In the genomic region with DNA sequence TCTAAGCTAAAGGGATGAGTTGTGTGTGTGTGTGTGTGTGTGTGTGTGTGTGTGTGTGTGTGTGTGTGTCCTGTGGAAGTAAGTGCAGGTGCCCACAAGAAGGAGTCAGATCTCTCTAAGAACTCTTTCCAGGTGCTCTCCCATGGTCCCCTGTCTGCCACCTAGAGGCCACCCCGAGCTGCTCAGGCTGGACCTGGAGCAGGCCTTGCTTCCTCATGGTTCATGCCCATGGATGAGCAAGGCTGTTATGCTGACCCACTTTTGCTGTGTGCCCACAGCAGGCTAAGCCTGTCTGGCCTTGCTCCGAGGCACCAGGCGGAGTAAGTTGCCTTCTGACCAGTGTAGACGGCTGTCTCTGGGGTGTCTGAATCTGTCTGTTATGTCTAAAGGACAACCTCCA, we compare ENCODE assay signal across 8 mouse cellular contexts.
A peak's percentile ranks its signal among the peaks of the same experiment; 100 is the strongest.
DNase-seq lines count a peak whose midpoint lies in the region; ATAC-seq and TF ChIP-seq lines count a peak whose summit lies in the region.

No protein-coding gene starts in this region.

- H3K27me3 ChIP-seq in heart, postnatal 0 days (ENCODE audit: control insufficient read depth, insufficient read depth, low read length): no peaks in the 10 kb centered on the region
- no peaks in the 10 kb centered on the region for H3K27me3 ChIP-seq in stomach, embryonic 16.5 days (ENCODE audit: control insufficient read depth, insufficient read depth, low read length)
- no peaks in the 10 kb centered on the region for H3K27me3 ChIP-seq in hindbrain, embryonic 13.5 days

- H3K27ac ChIP-seq in heart, postnatal 0 days (ENCODE audit: low read depth): no peak overlapping the region
- no peak overlapping the region for H3K27ac ChIP-seq in bone marrow, adult 2 months (ENCODE audit: control insufficient read depth, insufficient read depth, low read depth, low read length, poor library complexity)
- H3K27ac ChIP-seq in stomach, embryonic 16.5 days (ENCODE audit: low read length): no peak overlapping the region
- H3K27ac ChIP-seq in hindbrain, embryonic 13.5 days: no peak overlapping the region

- TF ChIP-seq EP300 in heart, postnatal 0 days (IDR thresholded peaks at IDR 0.05; ENCODE audit: low read depth): no peak

- no peak for TF ChIP-seq POLR2A in bone marrow, adult 2 months (IDR thresholded peaks at IDR 0.05; ENCODE audit: borderline replicate concordance, control insufficient read depth, low read depth, low read length)

- no peaks in the 10 kb centered on the region for H3K4me1 ChIP-seq in heart, postnatal 0 days (ENCODE audit: control insufficient read depth, insufficient read depth)
- no peaks in the 10 kb centered on the region for H3K4me1 ChIP-seq in bone marrow, adult 2 months (ENCODE audit: control insufficient read depth, insufficient read depth, low read length)
- H3K4me1 ChIP-seq in stomach, embryonic 16.5 days (ENCODE audit: control insufficient read depth, insufficient read depth, low read length): no peaks in the 10 kb centered on the region
- H3K4me1 ChIP-seq in hindbrain, embryonic 13.5 days (replicated peaks): peaks cover 6% of the 10 kb centered on the region; the same call in 1 of the 2 replicates

- H3K36me3 ChIP-seq in heart, postnatal 0 days (replicated peaks; ENCODE audit: control insufficient read depth, insufficient read depth, low read length): no peaks in the 10 kb centered on the region
- no peaks in the 10 kb centered on the region for H3K36me3 ChIP-seq in stomach, embryonic 16.5 days (ENCODE audit: control insufficient read depth, insufficient read depth, low read length)
- no peaks in the 10 kb centered on the region for H3K36me3 ChIP-seq in hindbrain, embryonic 13.5 days

- no peak overlapping the region for H3K4me3 ChIP-seq in heart, postnatal 0 days (ENCODE audit: low read depth, low read length)
- H3K4me3 ChIP-seq in bone marrow, adult 2 months (replicated peaks; ENCODE audit: control insufficient read depth, low read depth, low read length): no peak overlapping the region
- H3K4me3 ChIP-seq in stomach, embryonic 16.5 days (replicated peaks; ENCODE audit: low read length): no peak overlapping the region
- no peak overlapping the region for H3K4me3 ChIP-seq in hindbrain, embryonic 13.5 days

- no peak for DNase-seq in heart, postnatal 0 days (ENCODE audit: low spot score)
- DNase-seq in heart, adult 11 months: no peak
- peak; percentile 27 for DNase-seq in A20 (ENCODE audit: low read depth, low spot score)
- DNase-seq in kidney, adult 9 months: peak; percentile 51
- no peak for DNase-seq in frontal cortex, postnatal 14 days (ENCODE audit: low spot score in 2 of 2)

- 0 out of 2 replicates have a peak, but pooled peaks cover 5% of the 10 kb centered on the region for H3K9me3 ChIP-seq in heart, postnatal 0 days (replicated peaks; ENCODE audit: control insufficient read depth, low read length)
- H3K9me3 ChIP-seq in stomach, embryonic 16.5 days (replicated peaks; ENCODE audit: control insufficient read depth, low read length): no peaks in the 10 kb centered on the region
- H3K9me3 ChIP-seq in hindbrain, embryonic 13.5 days: no peaks in the 10 kb centered on the region

- H3K4me2 ChIP-seq in heart, postnatal 0 days (ENCODE audit: low read depth, low read length): no peak overlapping the region
- no peak overlapping the region for H3K4me2 ChIP-seq in stomach, embryonic 16.5 days (ENCODE audit: low read depth, low read length)
- no peak overlapping the region for H3K4me2 ChIP-seq in hindbrain, embryonic 13.5 days

- H3K9ac ChIP-seq in heart, postnatal 0 days (replicated peaks; ENCODE audit: low read depth, low read length): no peak overlapping the region
- no peak overlapping the region for H3K9ac ChIP-seq in stomach, embryonic 16.5 days (ENCODE audit: low read length)
- no peak overlapping the region for H3K9ac ChIP-seq in hindbrain, embryonic 13.5 days

- peak; percentile 49 for TF ChIP-seq CTCF in heart, postnatal 0 days (IDR thresholded peaks at IDR 0.05; ENCODE audit: low read depth)
- peak; percentile 33; the same call in 1 of the 2 replicates for TF ChIP-seq CTCF in bone marrow, adult 2 months (IDR thresholded peaks at IDR 0.05; ENCODE audit: control insufficient read depth, insufficient read depth, low read length)

- 79% methylated on average over 4 of the region's 4 CpGs for WGBS in heart, postnatal 0 days
- WGBS in bone marrow, adult 2 months: 71% methylated on average over 4 of the region's 4 CpGs
- WGBS in stomach, embryonic 16.5 days: 70% methylated on average over 4 of the region's 4 CpGs
- 86% methylated on average over 4 of the region's 4 CpGs for WGBS in hindbrain, embryonic 13.5 days

- no peak; the same call in 1 of the 2 replicates for ATAC-seq in heart, postnatal 0 days (ENCODE audit: insufficient read depth, low read depth)
- peak; percentile 25; the same call in 1 of the 2 replicates for ATAC-seq in stomach, embryonic 16.5 days (ENCODE audit: insufficient read depth, low FRiP score)
- no peak for ATAC-seq in hindbrain, embryonic 13.5 days (ENCODE audit: low FRiP score)

Comparison
In these comparisons a context has a peak if more than half of its experiments do, and no peak if none do; other contexts are left out.
1. DNase-seq: peak in A20 (single experiment) and kidney, adult 9 months (single experiment); none in heart, postnatal 0 days (single experiment), heart, adult 11 months (single experiment) and frontal cortex, postnatal 14 days (0 of 2).